Mouse (Mus musculus) right cerebral cortex, postnatal 14 days (tissue): ENCODE data around the gene Dnal4.

ENCODE experiments used
- DNase-seq: peaks from one replicate; pipeline ENCODE4 v3.0.0; 2022

The Dnal4 gene

GRCm38 (mm10) chr15:79760956-79761355, 16.7 kb downstream of the Dnal4 start:
- DNase-seq, result no peak

- DNase-seq, result no peak
These were observed 20.5 kb downstream of the Dnal4 start for GRCm38 (mm10) chr15:79757118-79757517.

- DNase-seq, result peak; percentile 24
These were observed 21.5 kb downstream of the Dnal4 start for GRCm38 (mm10) chr15:79755977-79756625.

GRCm38 (mm10) chr15:79755176-79755575, 22.5 kb downstream of the Dnal4 start:
- no peak for DNase-seq

GRCm38 (mm10) chr15:79753873-79754272, 23.8 kb downstream of the Dnal4 start:
- DNase-seq, result no peak

GRCm38 (mm10) chr15:79753420-79753752, 24.3 kb downstream of the Dnal4 start:
- DNase-seq, result peak; percentile 8

GRCm38 (mm10) chr15:79752742-79753419, 24.8 kb downstream of the Dnal4 start:
- peak; percentile 73 for DNase-seq

- no peak for DNase-seq
These were observed 25.9 kb downstream of the Dnal4 start for GRCm38 (mm10) chr15:79751772-79752171.

- no peak for DNase-seq
These were observed 27.4 kb downstream of the Dnal4 start for GRCm38 (mm10) chr15:79750266-79750665.

GRCm38 (mm10) chr15:79749162-79749561, 28.5 kb downstream of the Dnal4 start:
- DNase-seq, result no peak

- DNase-seq, result no peak
These were observed 29.7 kb downstream of the Dnal4 start for GRCm38 (mm10) chr15:79747998-79748397.

- DNase-seq, result no peak
These were observed 31.8 kb downstream of the Dnal4 start for GRCm38 (mm10) chr15:79745883-79746282.

- DNase-seq, result no peak
These were observed 32.3 kb downstream of the Dnal4 start for GRCm38 (mm10) chr15:79745312-79745711.

- no peak for DNase-seq
These were observed 32.9 kb downstream of the Dnal4 start for GRCm38 (mm10) chr15:79744742-79745141.

GRCm38 (mm10) chr15:79744001-79744400, 33.6 kb downstream of the Dnal4 start:
- no peak for DNase-seq

- no peak for DNase-seq
These were observed 35.0 kb downstream of the Dnal4 start for GRCm38 (mm10) chr15:79742706-79743023.

- peak; percentile 94 for DNase-seq
These were observed 35.5 kb downstream of the Dnal4 start, which contains the start of gene Sun2 for GRCm38 (mm10) chr15:79741921-79742705. Gene Sun2, minus strand, starts transcription at chr15:79742536.

- no peak for DNase-seq
These were observed 36.3 kb downstream of the Dnal4 start for GRCm38 (mm10) chr15:79741173-79741858.

GRCm38 (mm10) chr15:79740739-79741138, 36.9 kb downstream of the Dnal4 start:
- DNase-seq, result no peak

- DNase-seq, result no peak
These were observed 43.3 kb downstream of the Dnal4 start for GRCm38 (mm10) chr15:79734311-79734710.

- DNase-seq, result no peak
These were observed 44.0 kb downstream of the Dnal4 start for GRCm38 (mm10) chr15:79733640-79734039.

GRCm38 (mm10) chr15:79733192-79733591, 44.5 kb downstream of the Dnal4 start:
- DNase-seq, result no peak

GRCm38 (mm10) chr15:79731554-79731953, 46.1 kb downstream of the Dnal4 start:
- no peak for DNase-seq
